Mouse (Mus musculus) forebrain, embryonic 15.5 days (tissue): Measurements from ENCODE around the gene Noct. TPM values are rescaled to one million over a fixed set of nuclear protein-coding genes. Genes with fewer than 3 reads are reported as not detected.
A peak's percentile ranks its signal among the peaks of the same experiment; 100 is the strongest.
"Not testable (repeated sequence)": the region's sequence is repeated elsewhere in the genome, so short reads cannot be mapped to it uniquely, and the experiment has no call there.

Experiments used
- ATAC-seq: fragments of 200-750 bp; cut with Nextera tagmentation; replicated peaks from 2 replicates; pipeline ENCODE4 v1.8.0; 2017; ENCODE audit warnings: mild to moderate bottlenecking, moderate TSS enrichment, moderate library complexity
- H3K27ac ChIP-seq: fragments of 300-500 bp; sonication (generic); replicated peaks from 2 replicates; pipeline ENCODE4 v1.5.1; 2015; ENCODE audit warnings: mild to moderate bottlenecking, inconsistent platforms
- H3K27me3 ChIP-seq: fragments of 300-500 bp; sonication (generic); 2 replicates; pipeline ENCODE4 v1.6.1; 2015; ENCODE audit warnings: inconsistent platforms
- H3K36me3 ChIP-seq: fragments of 300-500 bp; sonication (generic); 2 replicates; pipeline ENCODE4 v1.6.1; 2015; ENCODE audit warnings: mild to moderate bottlenecking, inconsistent platforms
- H3K4me1 ChIP-seq: fragments of 300-500 bp; sonication (generic); 2 replicates; pipeline ENCODE4 v1.6.1; 2015; ENCODE audit warnings: inconsistent platforms
- H3K4me2 ChIP-seq: fragments of 300-500 bp; sonication (generic); replicated peaks from 2 replicates; pipeline ENCODE4 v1.6.1; 2015; ENCODE audit warnings: mild to moderate bottlenecking, inconsistent platforms
- H3K4me3 ChIP-seq: fragments of 300-500 bp; sonication (generic); 2 replicates; pipeline ENCODE4 v1.5.1; 2015; ENCODE audit warnings: mild to moderate bottlenecking, inconsistent platforms
- H3K9ac ChIP-seq: fragments of 300-500 bp; sonication (generic); replicated peaks from 2 replicates; pipeline ENCODE4 v1.6.1; 2015; ENCODE audit warnings: mild to moderate bottlenecking, inconsistent platforms
- H3K9me3 ChIP-seq: fragments of 300-500 bp; sonication (generic); 2 replicates; pipeline ENCODE4 v1.6.1; 2016; ENCODE audit warnings: inconsistent platforms
- WGBS: fragments of 180-500 bp; shearing (Covaris S2); methylation state at CpG from one replicate; pipeline ENCODE4 v1.1.7; 2015; ENCODE audit warnings: mixed read lengths; 5-methylcytosine and 5-hydroxymethylcytosine counted together
- polyA plus RNA-seq: library from polyadenylated mRNA; unstranded; fragments of >200 nt; fragmentation: Nextera tagmentation; extraction: Ambion mirVana; gene quantifications from 2 replicates; pipeline ENCODE4 v1.2.1, GENCODE M21; 2015

Gene Noct
- polyA plus RNA-seq: 22.5 and 24.5 TPM in 2 replicates

DNA sequence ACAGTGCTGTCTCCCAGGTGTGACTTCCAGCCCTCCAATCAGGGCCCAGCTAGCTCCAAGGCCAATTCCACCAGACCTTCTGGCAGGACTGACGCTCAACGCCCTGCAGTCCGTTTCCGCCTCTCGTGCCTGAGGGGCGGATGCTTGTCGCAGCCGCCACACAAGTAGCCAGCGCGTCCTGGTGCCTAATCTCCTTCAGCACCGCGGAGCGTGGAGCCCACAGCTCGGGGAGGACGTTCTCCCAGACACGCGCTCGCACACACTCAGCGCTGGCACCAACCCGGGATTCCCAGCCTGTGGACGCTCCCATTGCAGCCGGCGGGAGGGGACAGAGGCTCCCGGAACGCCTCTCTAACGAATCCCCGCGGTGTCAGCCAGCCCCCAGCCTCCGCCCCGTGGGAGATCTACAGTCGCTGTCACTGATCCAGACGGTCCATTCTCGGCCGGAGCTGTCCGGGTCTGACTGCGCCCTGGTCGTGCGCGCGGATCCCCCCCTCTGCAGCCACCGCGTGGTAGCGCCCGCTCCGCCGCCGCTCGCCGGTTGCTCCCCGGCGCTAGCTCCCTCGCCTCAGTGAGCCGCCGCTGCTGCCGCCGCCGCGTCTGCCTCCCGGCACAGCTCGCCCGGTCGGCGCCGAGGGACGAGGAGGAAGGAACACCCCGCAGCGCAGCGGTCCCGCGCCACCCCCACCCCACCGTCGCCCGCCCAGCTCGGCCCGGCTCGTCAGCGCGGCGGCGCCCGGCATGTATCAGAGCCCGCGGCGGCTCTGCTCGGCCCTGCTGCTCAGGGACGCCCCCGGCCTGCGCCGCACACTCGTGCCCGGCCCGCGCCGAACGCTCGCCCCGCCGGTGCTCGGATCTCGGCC, at the start of gene Noct:
Noct (plus strand) TSS at position 85 of the 863 bp plus-strand sequence.
- ATAC-seq: peak; percentile 92
- peaks cover 33% of the 10 kb centered on the region for H3K4me1 ChIP-seq
- H3K9me3 ChIP-seq: no peaks in the 10 kb centered on the region
- peak within 1 kb of the TSS; percentile 96 for H3K9ac ChIP-seq
- peak within 1 kb of the TSS; percentile 98 for H3K4me3 ChIP-seq
- whole genome bisulfite sequencing: under 1% methylated on average over 96 of the region's 100 CpGs
- H3K27ac ChIP-seq: peak within 1 kb of the TSS; percentile 99
- no peaks in the 10 kb centered on the region for H3K36me3 ChIP-seq
- H3K27me3 ChIP-seq: no peaks in the 10 kb centered on the region
- peak within 1 kb of the TSS; percentile 67 for H3K4me2 ChIP-seq

DNA sequence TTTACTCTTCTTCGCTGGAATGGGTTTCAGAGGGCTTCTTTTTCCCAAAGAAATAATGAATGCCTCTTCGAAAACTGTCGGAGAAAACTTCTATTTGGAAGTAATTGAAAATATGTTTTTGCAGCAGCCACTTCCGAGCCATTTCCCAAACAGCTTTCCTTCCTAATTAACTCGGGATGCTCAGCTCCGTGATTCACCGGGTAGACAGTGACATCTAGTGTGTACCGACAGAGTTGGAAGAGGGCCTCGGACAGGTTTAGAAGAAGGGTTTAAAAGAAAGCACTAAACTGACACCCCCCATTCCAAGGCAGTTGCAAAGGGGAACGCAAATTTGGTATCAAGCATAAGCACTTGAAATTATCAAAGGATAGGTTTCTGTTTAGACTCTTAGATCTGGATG, 46.1 kb upstream of the Noct start:
- Histone ChIP-seq H3K27me3 (no peaks in the 10 kb centered on the region), H3K4me1 (peaks cover 7% of the 10 kb centered on the region; the same call in 1 of the 2 replicates), H3K27ac (no peak overlapping the region), H3K9ac (no peak overlapping the region), H3K4me3 (no peak overlapping the region), H3K4me2 (no peak overlapping the region), H3K9me3 (no peaks in the 10 kb centered on the region), H3K36me3 (no peaks in the 10 kb centered on the region)
- 31% methylated on average over 10 of the region's 10 CpGs for WGBS
- ATAC-seq: no peak

DNA sequence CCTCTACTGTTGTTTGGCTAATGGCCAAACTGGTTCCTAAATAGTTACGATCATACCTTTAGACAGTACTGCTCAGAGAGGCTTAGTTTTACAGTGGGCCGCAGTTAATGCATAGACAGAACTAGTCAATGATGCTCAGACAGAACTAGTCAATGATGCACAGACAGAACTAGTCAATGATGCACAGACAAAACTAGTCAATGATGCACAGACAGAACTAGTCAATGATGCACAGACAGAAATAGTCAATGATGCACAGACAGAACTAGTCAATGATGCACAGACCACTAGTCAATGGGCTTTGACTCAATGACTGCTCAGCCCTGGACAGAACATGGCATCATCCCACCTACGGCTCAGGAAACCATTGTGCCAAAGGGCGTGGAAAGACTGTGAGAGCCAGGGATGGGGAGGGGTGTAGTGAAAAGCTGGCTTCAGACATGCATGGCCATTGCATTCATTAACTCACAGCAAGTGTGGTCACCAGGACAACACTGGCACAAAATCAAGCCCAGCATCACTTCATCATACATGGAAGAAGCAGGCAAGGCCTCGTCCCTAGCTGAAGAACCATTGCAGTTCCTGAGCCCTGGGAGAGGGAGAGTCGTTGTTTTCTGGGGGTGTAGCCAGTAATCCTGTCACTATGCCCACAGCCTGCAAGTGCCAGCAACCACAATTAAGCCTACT, 44.6 kb upstream of the Noct start:
- no peaks in the 10 kb centered on the region for H3K9me3 ChIP-seq
- peaks cover 7% of the 10 kb centered on the region; the same call in 1 of the 2 replicates for H3K4me1 ChIP-seq
- 70% methylated on average over 6 of the region's 6 CpGs for WGBS
- ATAC-seq: peak; percentile 65
- no peak overlapping the region for H3K27ac ChIP-seq
- H3K36me3 ChIP-seq: no peaks in the 10 kb centered on the region
- H3K4me2 ChIP-seq: no peak overlapping the region
- no peak overlapping the region for H3K9ac ChIP-seq
- no peak overlapping the region for H3K4me3 ChIP-seq
- no peaks in the 10 kb centered on the region for H3K27me3 ChIP-seq

DNA sequence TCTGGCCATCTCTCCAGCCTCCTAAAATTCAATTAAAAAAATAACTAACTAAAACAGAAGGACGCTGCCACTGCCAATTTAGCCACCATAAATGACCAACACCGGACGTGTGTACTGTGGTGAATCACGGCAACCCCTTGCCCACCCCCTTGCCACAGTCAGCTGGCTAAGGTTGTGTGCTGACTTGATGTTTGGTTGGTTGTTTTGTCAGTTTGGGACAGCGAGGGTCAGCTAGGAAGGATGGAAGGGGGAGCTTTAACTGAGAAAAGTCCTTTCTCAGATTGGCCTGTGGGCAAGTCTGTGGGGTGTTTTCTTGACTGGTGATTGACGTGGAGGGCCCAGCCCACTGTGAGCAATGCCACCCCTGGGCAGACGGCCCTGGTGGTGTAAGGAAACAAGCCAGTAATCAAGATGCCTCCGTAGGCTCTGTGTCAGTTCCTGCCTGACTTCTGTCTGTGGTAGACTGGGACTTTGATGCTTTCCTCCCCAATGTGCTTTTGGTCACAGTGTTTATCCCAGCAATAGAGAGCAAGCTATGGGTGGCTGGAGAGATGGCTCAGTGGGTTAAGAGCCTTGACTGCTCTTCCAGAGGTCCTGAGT, 43.8 kb upstream of the Noct start:
- no peak overlapping the region for H3K9ac ChIP-seq
- peaks cover 7% of the 10 kb centered on the region; the same call in 1 of the 2 replicates for H3K4me1 ChIP-seq
- no peak overlapping the region for H3K27ac ChIP-seq
- H3K4me2 ChIP-seq: no peak overlapping the region
- H3K36me3 ChIP-seq: no peaks in the 10 kb centered on the region
- no peak overlapping the region for H3K4me3 ChIP-seq
- H3K9me3 ChIP-seq: no peaks in the 10 kb centered on the region
- WGBS: 73% methylated on average over 8 of the region's 8 CpGs
- no peaks in the 10 kb centered on the region for H3K27me3 ChIP-seq
- ATAC-seq: no peak

DNA sequence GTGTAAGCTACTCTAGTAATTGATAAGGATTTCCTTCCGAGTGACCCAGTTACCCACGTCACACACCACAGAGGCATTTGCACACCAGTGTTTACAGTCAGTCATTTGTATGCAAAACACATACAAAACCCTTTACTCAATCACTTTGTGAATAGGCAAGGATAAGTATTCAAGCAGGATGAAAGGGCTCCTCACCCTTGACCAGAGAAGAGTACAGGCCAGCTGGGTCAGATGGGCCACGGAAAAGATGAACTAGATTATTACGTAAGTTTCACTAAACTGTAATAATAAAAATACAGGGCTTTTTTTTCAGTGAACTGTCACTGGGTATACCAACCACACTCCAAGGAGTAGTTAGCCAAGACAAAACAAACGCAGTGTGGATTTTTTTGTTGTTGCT, 41.8 kb upstream of the Noct start:
- Histone ChIP-seq H3K4me3 (no peak overlapping the region), H3K27ac (no peak overlapping the region), H3K4me1 (peaks cover 7% of the 10 kb centered on the region; the same call in 1 of the 2 replicates), H3K4me2 (no peak overlapping the region), H3K36me3 (no peaks in the 10 kb centered on the region), H3K9me3 (no peaks in the 10 kb centered on the region), H3K9ac (no peak overlapping the region), H3K27me3 (no peaks in the 10 kb centered on the region)
- WGBS: 49% methylated on average over 5 of the region's 5 CpGs
- no peak for ATAC-seq

DNA sequence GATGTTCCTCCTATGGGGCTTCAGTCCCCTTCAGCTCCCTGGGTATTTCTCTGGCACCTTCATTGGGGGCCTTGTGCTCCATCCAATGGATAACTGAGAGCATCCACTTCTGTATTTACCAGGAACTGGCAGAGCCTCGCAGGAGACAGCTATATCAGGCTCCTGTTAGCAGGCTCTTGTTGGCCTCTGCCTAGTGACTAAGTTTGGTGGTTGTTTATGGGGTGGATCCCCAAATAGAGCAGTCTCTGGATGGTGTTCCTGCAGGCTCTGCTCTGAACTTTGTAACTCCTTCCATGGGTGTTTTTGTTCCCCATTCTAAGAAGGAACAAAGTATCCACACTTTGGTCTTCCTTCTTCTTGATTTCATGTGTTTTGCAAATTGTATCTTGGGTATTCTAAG, 40.7 kb upstream of the Noct start:
- not testable (repeated sequence) for H3K4me3 ChIP-seq, H3K9ac ChIP-seq, H3K4me1 ChIP-seq, H3K27ac ChIP-seq, H3K36me3 ChIP-seq, H3K4me2 ChIP-seq, H3K9me3 ChIP-seq, ATAC-seq, H3K27me3 ChIP-seq
- whole genome bisulfite sequencing: 83% methylated on average over 1 of the region's 1 CpGs

DNA sequence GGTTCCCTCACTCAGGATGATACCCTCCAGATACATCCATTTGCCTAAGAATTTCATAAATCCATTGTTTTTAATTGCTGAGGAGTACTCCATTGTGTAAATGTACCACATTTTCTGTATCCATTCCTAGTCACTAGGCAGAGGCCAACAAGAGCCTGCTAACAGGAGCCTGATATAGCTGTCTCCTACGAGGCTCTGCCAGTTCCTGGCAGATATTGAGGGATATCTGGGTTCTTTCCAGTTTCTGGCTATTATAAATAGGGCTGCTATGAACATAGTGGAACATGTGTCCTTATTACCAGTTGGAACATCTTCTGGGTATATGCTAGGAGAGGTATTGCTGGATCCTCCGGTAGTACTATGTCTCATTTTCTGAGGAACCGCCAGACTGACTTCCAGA, 40.3 kb upstream of the Noct start:
- H3K27ac ChIP-seq, H3K4me2 ChIP-seq, H3K4me3 ChIP-seq, H3K9ac ChIP-seq, ATAC-seq, H3K4me1 ChIP-seq, H3K9me3 ChIP-seq, H3K27me3 ChIP-seq, H3K36me3 ChIP-seq: not testable (repeated sequence)
- 82% methylated on average over 3 of the region's 3 CpGs for WGBS

DNA sequence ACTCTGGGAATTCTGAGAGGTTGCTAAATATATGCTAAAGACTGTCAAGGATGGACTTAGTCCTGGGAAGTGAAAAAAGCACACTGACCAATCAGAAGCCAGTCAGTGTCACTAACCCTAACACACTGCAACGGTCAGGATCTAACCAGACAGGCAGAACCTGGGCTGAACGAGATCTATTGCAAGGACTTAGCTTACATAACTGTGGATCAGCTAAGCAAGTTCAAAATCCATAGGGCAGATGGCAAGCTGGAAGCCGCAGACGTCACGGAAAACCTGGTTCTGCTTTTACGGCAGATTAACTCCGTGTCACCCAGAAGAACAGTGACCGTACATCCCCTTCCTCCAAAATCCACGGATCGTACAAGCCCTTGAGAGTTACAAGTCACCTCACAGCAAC, 39.5 kb upstream of the Noct start:
- ATAC-seq: no peak
- Histone ChIP-seq H3K4me3 (no peak overlapping the region), H3K4me1 (peaks cover 4% of the 10 kb centered on the region; the same call in 1 of the 2 replicates), H3K4me2 (no peak overlapping the region), H3K27me3 (no peaks in the 10 kb centered on the region), H3K36me3 (no peaks in the 10 kb centered on the region), H3K27ac (no peak overlapping the region), H3K9ac (no peak overlapping the region), H3K9me3 (no peaks in the 10 kb centered on the region)
- 80% methylated on average over 10 of the region's 10 CpGs for WGBS

DNA sequence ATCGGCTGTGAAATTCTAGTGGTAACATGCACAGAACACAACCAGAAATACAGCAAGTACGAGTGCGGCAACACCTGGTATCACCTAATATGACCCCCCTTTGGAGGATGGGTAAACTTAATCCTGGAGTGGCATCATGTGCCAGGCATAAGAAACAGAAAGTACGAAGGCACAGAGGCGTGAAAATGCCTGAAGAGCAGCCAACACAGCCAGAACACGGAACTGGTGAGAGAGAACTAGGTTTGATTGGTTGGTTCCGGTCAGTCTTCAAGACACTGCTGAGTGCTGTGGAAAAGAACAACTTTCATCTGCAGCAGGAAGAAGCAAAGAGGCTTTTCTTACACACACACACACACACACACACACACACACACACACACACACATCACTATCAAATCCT, 38.8 kb upstream of the Noct start:
- Histone ChIP-seq H3K27ac (no peak overlapping the region), H3K9ac (no peak overlapping the region), H3K27me3 (no peaks in the 10 kb centered on the region), H3K4me2 (no peak overlapping the region), H3K36me3 (no peaks in the 10 kb centered on the region), H3K4me1 (no peaks in the 10 kb centered on the region), H3K9me3 (no peaks in the 10 kb centered on the region), H3K4me3 (no peak overlapping the region)
- WGBS: 76% methylated on average over 7 of the region's 7 CpGs
- ATAC-seq: no peak

DNA sequence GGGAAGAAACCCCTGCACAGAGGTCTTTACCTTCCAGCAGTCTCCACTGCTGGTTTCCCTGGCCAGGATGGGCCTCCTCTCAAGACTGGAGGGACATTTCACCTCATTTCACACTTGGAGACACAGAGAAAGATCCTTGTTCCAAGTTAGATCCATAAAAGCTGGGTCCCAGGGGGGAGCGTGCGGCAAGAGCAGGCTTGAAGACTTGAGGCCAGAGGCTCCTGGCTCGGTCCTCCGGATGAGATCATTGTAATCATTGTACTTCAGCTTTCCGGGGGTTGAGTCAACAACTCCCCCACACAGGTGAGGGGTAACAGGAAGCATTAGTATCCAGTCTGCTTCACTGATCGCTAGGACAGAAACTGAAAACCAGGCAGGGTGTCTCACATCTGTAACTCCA, 30.2 kb upstream of the Noct start:
- H3K4me1 ChIP-seq: no peaks in the 10 kb centered on the region
- H3K27me3 ChIP-seq: no peaks in the 10 kb centered on the region
- H3K27ac ChIP-seq: no peak overlapping the region
- H3K9me3 ChIP-seq: no peaks in the 10 kb centered on the region
- no peak for ATAC-seq
- no peak overlapping the region for H3K4me2 ChIP-seq
- no peak overlapping the region for H3K4me3 ChIP-seq
- H3K9ac ChIP-seq: no peak overlapping the region
- H3K36me3 ChIP-seq: no peaks in the 10 kb centered on the region
- 76% methylated on average over 6 of the region's 6 CpGs for WGBS

DNA sequence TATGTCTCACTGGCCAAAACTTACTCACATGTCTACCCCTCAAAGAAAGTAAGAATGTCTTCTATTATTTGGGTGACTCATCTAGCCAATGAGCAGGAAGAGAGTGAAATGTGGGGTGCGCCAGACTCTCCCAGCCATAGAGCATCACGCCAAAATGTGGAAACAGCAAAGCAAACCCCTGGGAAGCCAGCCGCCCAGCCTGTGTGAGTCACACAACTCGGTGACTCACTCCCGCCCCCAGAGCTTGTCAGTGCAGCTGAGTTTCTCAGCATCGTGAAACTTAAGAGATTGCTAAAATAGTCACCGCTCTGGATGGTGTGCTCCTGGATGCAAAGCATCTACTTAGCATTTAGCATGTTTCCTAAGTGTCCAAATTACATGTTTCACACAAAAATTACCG, 28.9 kb upstream of the Noct start:
- no peak overlapping the region for H3K9ac ChIP-seq
- no peaks in the 10 kb centered on the region for H3K27me3 ChIP-seq
- ATAC-seq: peak; percentile 58; the same call in 1 of the 2 replicates
- no peaks in the 10 kb centered on the region for H3K9me3 ChIP-seq
- H3K4me2 ChIP-seq: no peak overlapping the region
- no peak overlapping the region for H3K27ac ChIP-seq
- H3K4me1 ChIP-seq: no peaks in the 10 kb centered on the region
- H3K4me3 ChIP-seq: no peak overlapping the region
- H3K36me3 ChIP-seq: no peaks in the 10 kb centered on the region
- 45% methylated on average over 8 of the region's 8 CpGs for WGBS

DNA sequence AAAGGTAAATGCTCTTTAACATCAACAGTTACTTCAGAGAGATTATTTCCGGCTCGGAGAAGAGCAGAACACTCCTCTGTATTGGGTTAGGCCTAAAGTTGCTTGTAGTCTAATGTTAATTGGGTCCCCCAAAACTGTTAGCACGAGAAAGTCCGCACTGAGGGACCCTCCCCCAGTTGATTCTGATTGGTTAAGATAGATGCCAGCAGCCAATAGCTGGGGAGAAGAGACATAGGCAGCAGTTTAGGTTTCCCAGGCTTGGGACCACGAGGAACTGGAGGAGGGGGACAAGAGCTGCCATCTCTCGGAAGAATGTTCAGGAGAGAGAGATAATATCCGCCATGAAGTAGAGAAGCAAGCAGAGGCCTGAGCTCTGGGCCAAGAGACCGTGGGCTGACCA, 28.5 kb upstream of the Noct start:
- WGBS: 45% methylated on average over 8 of the region's 8 CpGs
- Histone ChIP-seq H3K9ac (no peak overlapping the region), H3K9me3 (no peaks in the 10 kb centered on the region), H3K4me2 (no peak overlapping the region), H3K4me1 (no peaks in the 10 kb centered on the region), H3K36me3 (no peaks in the 10 kb centered on the region), H3K27ac (no peak overlapping the region), H3K27me3 (no peaks in the 10 kb centered on the region), H3K4me3 (no peak overlapping the region)
- ATAC-seq: peak; percentile 61
